Mouse (Mus musculus) midbrain, embryonic 10.5 days (tissue): Measurements from ENCODE around the gene Atp6v0a4. TPM values are rescaled to one million over a fixed set of nuclear protein-coding genes. Genes with fewer than 3 reads are reported as not detected.

Source experiments
- DNase-seq: peaks from one replicate; pipeline ENCODE4 v3.0.0-alpha.2; 2017; ENCODE audit warnings: low spot score
- H3K27ac ChIP-seq: fragments of 300-500 bp; sonication (generic); replicated peaks from 2 replicates; pipeline ENCODE4 v1.5.1; 2016; ENCODE audit warnings: mild to moderate bottlenecking
- H3K27me3 ChIP-seq: fragments of 300-500 bp; sonication (generic); 2 replicates; pipeline ENCODE4 v1.6.1; 2016; ENCODE audit warnings: low read depth, mild to moderate bottlenecking; ENCODE audit not compliant: poor library complexity, severe bottlenecking
- H3K36me3 ChIP-seq: fragments of 300-500 bp; sonication (generic); 2 replicates; pipeline ENCODE4 v1.6.1; 2016; ENCODE audit warnings: mild to moderate bottlenecking, moderate library complexity
- H3K4me1 ChIP-seq: fragments of 300-500 bp; sonication (generic); 2 replicates; pipeline ENCODE4 v1.6.1; 2016
- H3K4me3 ChIP-seq: fragments of 300-500 bp; sonication (generic); 2 replicates; pipeline ENCODE4 v1.5.1; 2016; ENCODE audit warnings: mild to moderate bottlenecking, moderate library complexity
- H3K9me3 ChIP-seq: fragments of 300-500 bp; sonication (generic); replicated peaks from 2 replicates; pipeline ENCODE4 v1.6.1; 2016; ENCODE audit warnings: mild to moderate bottlenecking
- WGBS: fragments of 180-500 bp; shearing (Covaris S2); methylation state at CpG from one replicate; pipeline ENCODE4 v1.1.7; 2016; 5-methylcytosine and 5-hydroxymethylcytosine counted together
- polyA plus RNA-seq: library from polyadenylated mRNA; unstranded; fragments of >200 nt; fragmentation: Nextera tagmentation; extraction: Ambion mirVana; gene quantifications from 2 replicates; pipeline ENCODE4 v1.2.1, GENCODE M21; 2016

The Atp6v0a4 gene
- polyA plus RNA-seq, 1 experiment from 2014 or later, result not detected

DNA sequence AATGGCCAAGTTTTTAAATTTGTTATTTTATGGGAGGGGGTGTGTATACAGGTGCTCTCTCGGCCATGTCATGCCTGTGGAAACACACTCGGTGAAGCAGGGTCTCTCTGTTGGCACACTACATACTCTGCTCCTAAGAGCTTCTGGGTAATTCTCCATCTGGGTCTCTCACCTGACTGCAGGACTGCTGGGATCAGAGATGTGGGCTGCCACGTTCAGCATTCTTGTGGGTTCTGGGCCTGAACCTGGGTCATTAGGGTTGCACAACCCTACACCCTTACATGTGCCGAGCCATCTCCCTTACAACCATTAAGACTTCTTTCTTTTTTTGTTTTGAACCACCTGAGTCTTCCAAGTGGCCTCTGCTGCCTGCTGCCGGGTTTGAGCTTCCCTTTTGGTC, 2.5 kb downstream of the Atp6v0a4 start:
- Histone ChIP-seq H3K4me1 (peaks cover 3% of the 10 kb centered on the region; the same call in 1 of the 2 replicates), H3K36me3 (peaks cover 33% of the 10 kb centered on the region), H3K4me3 (no peak overlapping the region), H3K27ac (no peak overlapping the region), H3K9me3 (no peaks in the 10 kb centered on the region; the same call in 1 of the 2 replicates), H3K27me3 (no peaks in the 10 kb centered on the region)
- 84% methylated on average over 5 of the region's 5 CpGs for WGBS
- no peak for DNase-seq

DNA sequence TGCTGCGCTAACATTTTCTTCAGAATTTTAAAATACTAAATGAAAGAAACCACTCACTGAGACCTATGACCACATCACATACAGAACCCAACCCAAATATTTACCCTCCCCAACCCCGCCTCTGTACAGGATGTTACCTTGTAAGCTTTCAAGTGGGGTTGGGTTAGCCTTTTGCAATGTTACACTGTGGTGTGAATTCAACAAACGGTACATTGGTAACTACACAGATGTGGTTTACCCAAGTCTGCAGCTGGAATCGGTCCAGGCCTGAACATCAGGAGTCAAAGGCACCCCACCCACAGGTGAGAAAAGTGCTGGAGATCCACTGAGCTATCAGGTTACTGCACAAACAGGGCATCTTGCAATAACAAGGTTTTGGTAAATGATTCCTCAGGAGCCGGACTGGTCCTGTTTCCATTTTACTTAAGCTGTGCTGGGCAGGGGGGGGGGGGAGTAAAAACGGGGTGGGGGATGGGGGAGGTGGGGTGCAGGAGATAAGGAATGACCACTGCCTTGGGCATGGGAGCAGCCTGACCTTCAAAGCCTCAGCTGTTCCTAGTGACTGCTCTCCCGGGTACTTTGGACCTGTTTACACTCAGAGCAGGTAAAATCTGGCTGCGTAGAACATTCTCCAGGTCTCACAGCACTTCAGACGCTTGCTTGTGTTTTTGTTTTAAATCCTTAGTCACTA, 3.6 kb downstream of the Atp6v0a4 start:
- H3K4me3 ChIP-seq, result no peak overlapping the region
- H3K9me3 ChIP-seq, result no peaks in the 10 kb centered on the region; the same call in 1 of the 2 replicates
- peaks cover 23% of the 10 kb centered on the region for H3K36me3 ChIP-seq
- no peaks in the 10 kb centered on the region for H3K27me3 ChIP-seq
- DNase-seq, result no peak
- peaks cover 3% of the 10 kb centered on the region; the same call in 1 of the 2 replicates for H3K4me1 ChIP-seq
- H3K27ac ChIP-seq, result no peak overlapping the region
- WGBS, result 75% methylated on average over 9 of the region's 9 CpGs

DNA sequence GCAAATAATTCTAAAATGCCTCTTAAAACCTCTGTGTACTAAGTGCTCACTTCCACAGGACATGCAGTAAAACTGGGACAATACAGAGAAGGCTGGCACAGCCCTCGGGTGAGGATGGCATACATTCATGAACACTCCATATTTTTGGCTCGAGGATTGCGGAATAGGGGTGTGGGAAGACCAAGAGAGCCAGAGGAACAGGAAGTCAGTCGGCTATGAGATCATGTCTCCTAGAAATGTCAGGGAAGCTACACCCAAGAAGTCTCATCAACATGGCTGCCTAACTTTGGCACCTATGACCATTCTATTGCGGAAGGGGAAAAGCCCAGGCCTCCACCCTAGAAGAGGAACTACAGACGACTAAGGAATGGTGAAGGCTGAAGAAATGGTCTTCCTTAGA, 6.0 kb downstream of the Atp6v0a4 start:
- peaks cover 3% of the 10 kb centered on the region; the same call in 1 of the 2 replicates for H3K4me1 ChIP-seq

DNA sequence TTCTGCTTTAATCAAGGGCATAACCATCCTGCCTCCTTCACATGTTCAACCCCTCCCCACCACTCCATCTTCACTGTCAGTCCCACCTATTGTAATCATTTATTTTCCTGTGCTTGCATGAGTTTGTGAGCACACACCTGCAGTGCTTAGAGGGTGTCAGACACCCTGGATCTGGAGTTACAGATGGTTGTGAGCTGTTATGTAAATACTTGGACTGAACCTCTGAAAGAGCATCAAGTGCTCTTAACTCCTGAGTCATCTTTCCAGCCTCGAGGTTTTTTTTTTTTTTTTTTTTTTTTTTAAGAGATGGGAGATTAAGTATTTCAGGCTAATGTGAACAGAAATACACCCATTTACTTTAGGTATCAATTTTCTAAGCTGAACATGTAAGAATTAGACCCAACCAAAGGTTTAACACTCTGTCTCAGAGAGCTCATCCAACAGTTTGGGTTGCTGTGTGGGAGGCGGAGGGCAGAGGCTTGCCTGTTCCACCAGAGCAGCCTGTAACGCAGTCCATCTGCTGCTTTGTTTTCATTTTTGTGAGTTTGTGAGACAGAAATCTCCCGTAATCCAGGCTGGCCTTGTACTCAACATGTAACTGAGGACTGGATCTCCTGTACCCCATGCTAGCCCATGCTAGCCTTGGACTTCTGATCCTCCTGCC, 8.1 kb downstream of the Atp6v0a4 start:
- Histone ChIP-seq H3K27me3 (no peaks in the 10 kb centered on the region), H3K4me3 (no peak overlapping the region), H3K9me3 (no peaks in the 10 kb centered on the region), H3K4me1 (no peaks in the 10 kb centered on the region), H3K27ac (no peak overlapping the region), H3K36me3 (no peaks in the 10 kb centered on the region)
- whole genome bisulfite sequencing, result 74% methylated on average over 4 of the region's 4 CpGs
- no peak for DNase-seq

More for the DNA sequence above, 6.0 kb downstream of the Atp6v0a4 start:
- DNase-seq, result no peak
- Histone ChIP-seq H3K9me3 (no peaks in the 10 kb centered on the region), H3K36me3 (0 out of 2 replicates have a peak, but pooled peaks cover under 1% of the 10 kb centered on the region), H3K4me3 (no peak overlapping the region), H3K27ac (no peak overlapping the region), H3K27me3 (no peaks in the 10 kb centered on the region)
- whole genome bisulfite sequencing, result 92% methylated on average over 6 of the region's 6 CpGs

DNA sequence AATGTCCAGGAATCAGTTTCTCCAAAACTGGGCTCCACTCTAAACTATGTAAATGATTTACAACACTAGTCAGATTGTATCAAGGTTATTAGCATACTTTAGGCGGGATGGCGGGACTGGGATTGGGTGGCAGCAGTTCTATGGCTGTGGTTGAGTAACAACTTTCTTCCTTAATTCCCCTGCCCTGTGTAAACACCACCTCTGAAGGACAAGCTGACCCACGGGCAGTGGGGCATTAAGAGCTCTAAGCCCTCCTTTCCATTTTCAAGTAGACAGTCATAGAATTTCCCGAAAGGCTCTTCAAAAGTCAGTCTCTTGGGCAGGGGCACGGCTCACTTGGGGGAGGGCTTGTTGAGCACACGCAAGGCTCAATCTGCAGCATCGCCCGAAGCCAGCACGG, 13.5 kb downstream of the Atp6v0a4 start:
- no peak for DNase-seq
- Histone ChIP-seq H3K4me3 (no peak overlapping the region), H3K27ac (no peak overlapping the region), H3K36me3 (no peaks in the 10 kb centered on the region), H3K27me3 (0 out of 2 replicates have a peak, but pooled peaks cover 9% of the 10 kb centered on the region), H3K9me3 (no peaks in the 10 kb centered on the region), H3K4me1 (peaks cover 8% of the 10 kb centered on the region)
- WGBS, result 80% methylated on average over 9 of the region's 9 CpGs

DNA sequence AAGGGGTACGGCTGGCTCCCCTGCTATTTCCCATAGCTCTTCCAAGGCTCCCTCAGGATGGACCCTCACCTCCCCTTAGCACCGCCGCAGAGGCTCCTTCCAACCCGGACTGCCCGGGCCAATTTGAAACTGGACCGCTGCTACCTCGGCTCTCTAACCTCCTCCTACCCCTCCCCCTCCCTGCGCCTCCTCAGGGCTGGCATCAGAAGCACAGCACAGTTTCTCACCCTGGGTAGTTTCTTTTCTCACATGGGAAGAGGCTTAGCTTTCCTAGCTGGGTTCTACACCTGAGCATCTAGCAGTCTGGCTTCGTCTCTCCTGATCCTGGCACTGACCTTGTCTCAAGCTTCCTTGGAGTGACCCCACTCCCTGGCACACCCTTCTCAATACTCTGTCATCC, 14.5 kb downstream of the Atp6v0a4 start:
- H3K9me3 ChIP-seq, result no peaks in the 10 kb centered on the region
- DNase-seq, result no peak
- 17% methylated on average over 9 of the region's 9 CpGs for WGBS
- no peaks in the 10 kb centered on the region for H3K36me3 ChIP-seq
- H3K27me3 ChIP-seq, result 0 out of 2 replicates have a peak, but pooled peaks cover 9% of the 10 kb centered on the region
- no peak overlapping the region for H3K27ac ChIP-seq
- no peak overlapping the region for H3K4me3 ChIP-seq
- H3K4me1 ChIP-seq, result peaks cover 8% of the 10 kb centered on the region

DNA sequence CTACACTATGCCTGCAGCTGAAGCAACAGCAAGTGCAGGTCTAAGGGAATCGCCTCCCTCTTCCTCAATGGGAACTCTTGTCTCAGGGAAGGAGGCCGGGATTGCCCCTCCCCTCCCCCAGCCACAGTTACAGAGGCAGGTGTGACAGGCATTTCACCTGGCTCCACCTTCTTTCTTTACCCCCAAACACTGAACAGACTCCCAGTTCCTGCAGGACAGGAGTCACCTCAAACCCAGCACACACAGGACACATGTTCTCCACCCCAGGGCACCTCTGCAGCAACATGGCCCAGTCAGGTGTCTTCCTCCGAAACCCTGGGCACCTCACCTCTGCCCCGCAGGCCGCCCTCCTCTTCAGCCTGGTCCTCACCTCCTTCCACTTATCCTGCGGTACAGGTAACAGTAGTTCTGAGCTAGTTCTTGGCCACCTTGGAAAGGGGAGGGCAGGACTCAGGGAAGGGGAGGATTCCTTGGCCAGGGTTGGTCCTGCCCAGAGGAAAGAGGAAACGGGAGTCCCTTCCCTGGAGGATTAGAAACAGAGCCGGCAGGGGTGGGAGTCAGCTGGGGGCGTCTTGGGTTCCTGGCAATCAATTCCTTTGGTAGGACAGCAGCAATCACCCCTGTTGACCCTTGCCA, 15.1 kb downstream of the Atp6v0a4 start, which contains the start of gene Tmem213:
Gene Tmem213 (plus strand): TSS at position 96 of the 636 bp plus-strand sequence.
- Histone ChIP-seq H3K4me3 (no peak within 1 kb of the TSS), H3K9me3 (no peaks in the 10 kb centered on the region), H3K4me1 (peaks cover 8% of the 10 kb centered on the region), H3K27me3 (0 out of 2 replicates have a peak, but pooled peaks cover 9% of the 10 kb centered on the region), H3K36me3 (no peaks in the 10 kb centered on the region), H3K27ac (no peak within 1 kb of the TSS)
- DNase-seq, result no peak
- 28% methylated on average over 9 of the region's 9 CpGs for WGBS

DNA sequence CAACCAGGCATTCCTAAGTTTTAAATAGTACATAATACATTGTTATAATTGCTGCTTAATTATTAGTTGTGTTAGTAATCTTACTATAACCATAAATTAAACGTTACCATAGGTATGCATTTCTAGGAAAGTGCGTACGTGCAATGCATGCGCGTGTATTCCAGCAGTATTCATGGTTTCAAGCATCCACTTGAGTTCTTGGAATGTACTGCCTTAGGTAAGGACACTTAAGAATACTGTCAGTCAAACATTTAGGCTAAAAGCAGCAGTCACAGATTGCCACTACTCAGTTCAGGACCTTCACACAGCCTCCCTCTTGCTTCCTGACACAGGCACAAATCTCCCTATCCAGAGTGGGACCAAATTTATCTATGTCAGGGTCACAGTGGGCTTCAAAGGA, 15.9 kb downstream of the Atp6v0a4 start:
- Histone ChIP-seq H3K4me1 (peaks cover 8% of the 10 kb centered on the region), H3K4me3 (no peak overlapping the region), H3K36me3 (no peaks in the 10 kb centered on the region), H3K9me3 (no peaks in the 10 kb centered on the region), H3K27me3 (0 out of 2 replicates have a peak, but pooled peaks cover 9% of the 10 kb centered on the region), H3K27ac (no peak overlapping the region)
- 96% methylated on average over 5 of the region's 5 CpGs for WGBS
- DNase-seq, result no peak

DNA sequence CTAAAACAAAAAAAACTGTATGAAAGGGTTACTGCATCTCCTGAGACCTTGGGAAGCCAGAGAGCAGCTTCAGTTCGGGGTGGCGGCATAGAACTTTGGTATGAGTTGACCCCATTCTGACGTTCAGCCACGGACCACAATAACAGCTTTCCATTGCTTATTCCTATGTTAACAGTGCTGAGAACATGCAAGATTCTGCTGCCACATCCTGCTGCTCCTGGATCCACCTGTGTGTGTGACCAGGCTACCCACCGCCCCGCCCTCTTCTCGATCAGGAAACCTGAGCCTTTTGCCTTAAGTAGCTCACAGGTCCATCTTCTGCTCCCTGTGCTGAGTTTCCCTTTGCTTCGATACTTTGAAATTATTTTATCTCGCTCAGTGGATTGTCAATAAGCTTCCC, 18.5 kb downstream of the Atp6v0a4 start:
- no peaks in the 10 kb centered on the region for H3K36me3 ChIP-seq
- H3K27me3 ChIP-seq, result 0 out of 2 replicates have a peak, but pooled peaks cover 9% of the 10 kb centered on the region
- WGBS, result 93% methylated on average over 9 of the region's 9 CpGs
- H3K9me3 ChIP-seq, result no peaks in the 10 kb centered on the region
- H3K4me3 ChIP-seq, result no peak overlapping the region
- DNase-seq, result no peak
- peaks cover 8% of the 10 kb centered on the region for H3K4me1 ChIP-seq
- H3K27ac ChIP-seq, result no peak overlapping the region

DNA sequence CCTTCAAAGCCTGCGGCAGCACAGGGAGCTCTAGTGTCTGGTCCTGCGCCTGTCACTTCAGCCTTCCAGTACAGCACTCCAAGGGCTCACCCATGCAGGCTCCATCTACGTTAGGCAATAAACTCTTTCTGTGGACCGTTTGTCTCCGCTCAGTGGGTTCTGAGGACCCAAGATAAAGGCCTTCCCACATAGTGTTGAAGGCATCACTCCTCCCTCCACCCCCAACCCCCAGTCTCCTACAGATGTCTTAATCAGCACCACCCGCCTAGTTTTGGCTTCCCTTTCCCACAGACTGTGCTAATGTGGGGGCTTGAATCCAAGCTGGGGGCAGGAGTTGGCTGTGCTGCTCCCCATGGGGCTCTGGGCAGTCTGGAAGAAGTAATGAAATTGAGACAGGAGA, 20.6 kb downstream of the Atp6v0a4 start:
- no peaks in the 10 kb centered on the region; the same call in 1 of the 2 replicates for H3K9me3 ChIP-seq
- no peaks in the 10 kb centered on the region for H3K27me3 ChIP-seq
- no peaks in the 10 kb centered on the region for H3K4me1 ChIP-seq
- H3K36me3 ChIP-seq, result no peaks in the 10 kb centered on the region
- 64% methylated on average over 6 of the region's 6 CpGs for WGBS
- no peak overlapping the region for H3K27ac ChIP-seq
- no peak overlapping the region for H3K4me3 ChIP-seq
- no peak for DNase-seq

DNA sequence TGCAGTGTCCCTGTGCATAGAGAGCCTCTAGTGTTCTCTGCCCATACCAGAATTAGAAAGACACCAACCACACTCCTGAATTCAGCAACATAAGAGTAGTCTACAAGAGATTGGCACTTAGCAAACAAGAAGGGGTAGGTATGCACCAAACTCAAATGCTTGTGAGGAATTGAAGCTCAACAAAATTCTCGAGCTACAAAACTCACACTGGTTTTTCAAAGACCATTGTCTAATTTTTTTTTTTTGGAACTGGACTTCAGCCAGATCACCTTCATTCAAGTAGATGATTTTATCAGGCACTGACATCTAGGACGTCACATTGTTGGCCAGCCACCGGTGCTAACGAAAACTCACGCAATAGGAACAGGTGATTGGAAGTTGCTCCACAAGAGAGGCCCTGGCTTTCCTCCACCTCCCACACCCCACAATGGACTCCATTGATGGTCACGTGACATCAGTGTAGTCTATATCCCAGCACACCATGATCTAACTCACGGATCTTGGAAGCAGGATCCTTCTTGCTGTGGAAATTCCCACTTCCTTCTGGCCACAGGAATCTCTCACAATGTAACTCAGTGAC, 22.1 kb downstream of the Atp6v0a4 start:
- no peak overlapping the region for H3K4me3 ChIP-seq
- 90% methylated on average over 7 of the region's 7 CpGs for WGBS

DNA sequence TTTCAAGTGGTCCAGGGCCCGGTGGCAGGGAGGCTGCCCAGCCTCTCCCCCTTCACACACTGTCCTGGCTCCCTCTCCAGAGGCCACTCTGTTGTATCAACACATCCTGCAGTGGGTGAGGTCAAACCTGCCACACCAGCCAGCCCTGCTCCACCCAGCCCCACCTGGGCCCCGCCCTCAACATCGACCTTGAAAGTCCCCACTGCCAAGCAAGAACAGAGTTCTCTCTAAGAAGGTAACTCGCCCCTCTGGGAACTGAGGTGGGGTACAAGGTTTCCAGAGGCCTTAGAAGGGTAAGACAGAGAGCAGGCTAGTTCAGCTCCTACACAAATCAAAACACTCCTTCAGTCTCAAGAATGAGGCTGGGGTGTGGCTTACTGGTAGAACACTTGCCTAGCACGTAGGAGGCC, 27.4 kb downstream of the Atp6v0a4 start:
- no peak overlapping the region for H3K4me3 ChIP-seq
- no peak for DNase-seq
- H3K4me1 ChIP-seq, result no peaks in the 10 kb centered on the region
- no peaks in the 10 kb centered on the region for H3K27me3 ChIP-seq
- no peaks in the 10 kb centered on the region; the same call in 1 of the 2 replicates for H3K9me3 ChIP-seq
- 77% methylated on average over 5 of the region's 5 CpGs for WGBS
- no peak overlapping the region for H3K27ac ChIP-seq
- H3K36me3 ChIP-seq, result no peaks in the 10 kb centered on the region

More for the DNA sequence above, 22.1 kb downstream of the Atp6v0a4 start:
- no peak for DNase-seq
- H3K27ac ChIP-seq, result no peak overlapping the region
- no peaks in the 10 kb centered on the region for H3K36me3 ChIP-seq
- no peaks in the 10 kb centered on the region for H3K4me1 ChIP-seq
- no peaks in the 10 kb centered on the region for H3K27me3 ChIP-seq
- H3K9me3 ChIP-seq, result no peaks in the 10 kb centered on the region; the same call in 1 of the 2 replicates
